Mouse (Mus musculus) erythroblast, embryonic 14.5 days (primary cell): ENCODE data around the gene Ktn1. TPM values are rescaled to one million over a fixed set of nuclear protein-coding genes. Genes with fewer than 3 reads are reported as not detected.

ENCODE experiments used
- H3K27me3 ChIP-seq: 2 replicates; pipeline ENCODE4 v1.6.1; 2012; ENCODE audit warnings: inconsistent platforms; ENCODE audit not compliant: control insufficient read depth
- H3K36me3 ChIP-seq: 2 replicates; pipeline ENCODE4 v1.6.1; 2012; ENCODE audit warnings: mild to moderate bottlenecking, inconsistent platforms; ENCODE audit not compliant: control insufficient read depth
- H3K4me1 ChIP-seq: 2 replicates; pipeline ENCODE4 v1.6.1; 2012; ENCODE audit warnings: inconsistent platforms; ENCODE audit not compliant: control insufficient read depth
- H3K4me3 ChIP-seq: replicated peaks from 2 replicates; pipeline ENCODE3; 2012; ENCODE audit warnings: moderate library complexity, mild to moderate bottlenecking, inconsistent platforms
- H3K9me3 ChIP-seq: 2 replicates; pipeline ENCODE4 v1.6.1; 2012; ENCODE audit warnings: low read length, inconsistent platforms, mixed read lengths; ENCODE audit not compliant: control insufficient read depth
- GATA1 ChIP-seq: IDR thresholded peaks from 2 replicates; pipeline ENCODE4 v1.6.1; 2012; ENCODE audit warnings: low read length, inconsistent platforms, mixed read lengths
- TAL1 ChIP-seq: IDR thresholded peaks from 3 replicates; pipeline ENCODE4 v1.6.1; 2012; ENCODE audit warnings: low read length, inconsistent platforms, mixed read lengths
- polyA plus RNA-seq: library from polyadenylated mRNA; stranded (reverse); fragments of >175 nt; gene quantifications from 2 replicates; pipeline ENCODE4 v1.2.3, GENCODE M21; 2012

Ktn1 gene
- polyA plus RNA-seq, 1 experiment = 0.29 TPM

- peaks cover 58% of the 10 kb centered on the region for H3K36me3 ChIP-seq
- no peaks in the 10 kb centered on the region for H3K27me3 ChIP-seq
- H3K4me1 ChIP-seq = no peaks in the 10 kb centered on the region
- H3K4me3 ChIP-seq = no peak overlapping the region
- no peak for TF ChIP-seq TAL1
- H3K9me3 ChIP-seq = no peaks in the 10 kb centered on the region
Measured at GRCm38 (mm10) chr14:47709546-47709945, 61.3 kb downstream of the Ktn1 start.

GRCm38 (mm10) chr14:47715771-47716170 lies 67.5 kb downstream of the Ktn1 start:
- TF ChIP-seq TAL1 = no peak
- TF ChIP-seq GATA1 = no peak
- Histone ChIP-seq H3K4me3 (no peak overlapping the region), H3K27me3 (no peaks in the 10 kb centered on the region), H3K36me3 (peaks cover 35% of the 10 kb centered on the region), H3K4me1 (no peaks in the 10 kb centered on the region), H3K9me3 (no peaks in the 10 kb centered on the region)

GRCm38 (mm10) chr14:47717916-47718606 lies 69.8 kb downstream of the Ktn1 start:
- Histone ChIP-seq H3K27me3 (no peaks in the 10 kb centered on the region), H3K36me3 (peaks cover 32% of the 10 kb centered on the region), H3K9me3 (no peaks in the 10 kb centered on the region), H3K4me3 (no peak overlapping the region), H3K4me1 (no peaks in the 10 kb centered on the region)
- TF ChIP-seq GATA1 (no peak), TAL1 (no peak)

DNA sequence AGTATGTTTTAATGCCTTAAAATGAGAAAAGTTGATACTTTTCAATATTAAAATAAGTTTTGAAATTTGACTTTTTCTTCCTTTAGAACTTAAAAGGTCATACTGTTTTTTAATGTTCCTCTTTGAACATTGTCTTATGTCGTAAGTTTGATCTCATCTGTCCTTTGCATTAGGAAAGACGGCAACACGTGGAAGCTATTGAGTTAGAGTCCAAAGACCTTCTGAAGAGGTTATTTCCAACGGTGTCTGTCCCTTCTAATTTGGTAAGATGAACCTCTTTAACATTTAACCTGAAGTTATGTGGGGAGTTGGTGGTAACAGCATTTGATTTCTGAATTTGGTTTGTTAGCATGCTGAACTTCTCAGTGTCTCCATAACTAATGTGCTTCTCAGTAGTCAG lies 71.8 kb downstream of the Ktn1 start:
- TF ChIP-seq GATA1 = no peak
- no peak for TF ChIP-seq TAL1
- peaks cover 39% of the 10 kb centered on the region for H3K36me3 ChIP-seq
- no peaks in the 10 kb centered on the region for H3K4me1 ChIP-seq
- H3K9me3 ChIP-seq = no peaks in the 10 kb centered on the region
- H3K27me3 ChIP-seq = no peaks in the 10 kb centered on the region
- no peak overlapping the region for H3K4me3 ChIP-seq

DNA sequence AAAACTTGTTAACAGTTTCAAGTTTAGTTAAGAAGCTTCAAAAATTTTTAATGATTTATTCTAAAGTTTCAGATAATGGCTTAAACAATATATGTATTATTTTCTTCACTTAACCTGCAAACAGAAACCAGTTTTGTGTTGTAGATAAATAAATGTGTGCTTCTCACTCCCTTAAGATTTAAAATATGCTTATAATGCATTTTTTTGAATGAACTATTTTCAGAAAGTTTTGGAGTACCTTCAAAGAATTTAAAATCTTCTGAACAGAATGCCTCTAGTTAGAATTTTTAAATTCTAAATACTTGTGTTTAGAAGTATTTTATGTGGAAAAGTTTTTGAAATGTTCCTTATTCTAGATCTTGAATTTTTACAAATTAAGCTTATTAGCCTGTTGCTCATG lies 74.8 kb downstream of the Ktn1 start:
- no peaks in the 10 kb centered on the region for H3K27me3 ChIP-seq
- H3K4me1 ChIP-seq = no peaks in the 10 kb centered on the region
- H3K36me3 ChIP-seq = peaks cover 49% of the 10 kb centered on the region
- no peak overlapping the region for H3K4me3 ChIP-seq
- H3K9me3 ChIP-seq = no peaks in the 10 kb centered on the region
- no peak for TF ChIP-seq GATA1
- no peak for TF ChIP-seq TAL1

DNA sequence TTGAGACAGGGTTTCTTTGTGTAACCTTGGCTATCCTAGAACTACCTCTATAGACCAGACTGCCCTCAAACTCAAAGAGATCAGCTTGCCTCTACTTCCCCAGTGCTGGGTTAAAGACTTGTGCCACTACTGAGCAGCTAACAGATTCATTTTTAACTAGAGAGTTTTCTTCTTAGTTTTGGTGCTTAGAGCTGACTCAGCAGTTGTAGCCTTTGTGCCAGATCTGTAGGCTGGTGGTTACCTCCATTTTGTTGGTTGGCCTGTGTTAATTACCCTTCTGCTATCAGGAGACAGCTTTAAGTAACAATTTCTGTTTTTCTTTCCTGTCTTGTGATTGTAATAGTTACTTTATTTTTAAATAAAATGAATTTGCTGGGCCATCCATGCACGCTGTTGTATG lies 80.3 kb downstream of the Ktn1 start:
- TF ChIP-seq TAL1 (no peak), GATA1 (no peak)
- Histone ChIP-seq H3K4me3 (no peak overlapping the region), H3K36me3 (peaks cover 67% of the 10 kb centered on the region), H3K4me1 (no peaks in the 10 kb centered on the region), H3K27me3 (no peaks in the 10 kb centered on the region), H3K9me3 (no peaks in the 10 kb centered on the region)

DNA sequence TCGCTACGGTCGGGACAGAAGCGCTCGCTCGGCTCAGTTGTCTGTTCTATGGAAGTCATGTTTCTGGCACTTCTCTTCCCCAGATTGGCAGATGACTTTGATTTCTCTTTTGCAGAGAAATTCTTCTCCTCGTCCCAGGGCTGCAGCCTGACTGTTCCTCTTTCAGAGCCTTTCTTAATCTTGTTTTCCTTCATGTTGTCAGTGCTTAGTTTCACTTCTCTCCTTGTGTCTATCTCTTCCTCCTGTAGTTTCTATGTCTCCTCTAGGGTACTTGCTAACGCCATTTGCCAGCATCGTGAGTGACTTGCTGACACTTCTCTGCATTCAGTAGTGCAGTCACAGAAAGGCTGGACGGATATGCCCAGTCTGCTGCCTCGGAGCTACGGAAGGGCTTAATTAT lies 87.1 kb downstream of the Ktn1 start:
- H3K36me3 ChIP-seq = peaks cover 64% of the 10 kb centered on the region
- TF ChIP-seq TAL1 (no peak), GATA1 (no peak)
- H3K9me3 ChIP-seq = no peaks in the 10 kb centered on the region
- no peaks in the 10 kb centered on the region for H3K4me1 ChIP-seq
- H3K4me3 ChIP-seq = no peak overlapping the region
- H3K27me3 ChIP-seq = no peaks in the 10 kb centered on the region

- H3K4me3 ChIP-seq = no peak overlapping the region
- H3K36me3 ChIP-seq = peaks cover 62% of the 10 kb centered on the region
- H3K27me3 ChIP-seq = no peaks in the 10 kb centered on the region
- H3K9me3 ChIP-seq = no peaks in the 10 kb centered on the region
- TF ChIP-seq TAL1 = no peak
- no peak for TF ChIP-seq GATA1
- no peaks in the 10 kb centered on the region; the same call in 1 of the 2 replicates for H3K4me1 ChIP-seq
Measured at GRCm38 (mm10) chr14:47736471-47736870, 88.2 kb downstream of the Ktn1 start.

- Histone ChIP-seq H3K4me1 (no peaks in the 10 kb centered on the region; the same call in 1 of the 2 replicates), H3K36me3 (peaks cover 34% of the 10 kb centered on the region), H3K9me3 (no peaks in the 10 kb centered on the region), H3K27me3 (no peaks in the 10 kb centered on the region), H3K4me3 (no peak overlapping the region)
- TF ChIP-seq TAL1 = no peak
- no peak for TF ChIP-seq GATA1
Measured at GRCm38 (mm10) chr14:47740316-47740996, 92.2 kb downstream of the Ktn1 start.
